Mouse (Mus musculus) G1E-ER4 (cell line): Measurements from ENCODE around the gene Supt5. TPM values are rescaled to one million over a fixed set of nuclear protein-coding genes. Genes with fewer than 3 reads are reported as not detected.

Experiments
- GATA1 ChIP-seq: IDR thresholded peaks from one replicate; pipeline ENCODE4 v1.8.0; 2012; ENCODE audit warnings: low read length, inconsistent platforms
- polyA plus RNA-seq: library from polyadenylated mRNA; stranded (reverse); fragments of >175 nt; gene quantifications from 2 replicates; pipeline ENCODE4 v1.2.3, GENCODE M21; 2012

Supt5 gene
- polyA plus RNA-seq, 1 experiment, result 164 TPM

- TF ChIP-seq GATA1, result no peak
Measured at GRCm38 (mm10) chr7:28377190-28378065, 38.9 kb upstream of the Supt5 start.

- TF ChIP-seq GATA1, result no peak
Measured at GRCm38 (mm10) chr7:28376011-28376771, 37.6 kb upstream of the Supt5 start.

- TF ChIP-seq GATA1, result no peak
Measured at GRCm38 (mm10) chr7:28375176-28375921, 36.8 kb upstream of the Supt5 start.

- TF ChIP-seq GATA1, result no peak
Measured at GRCm38 (mm10) chr7:28374647-28375046, 36.1 kb upstream of the Supt5 start.

- no peak for TF ChIP-seq GATA1
Measured at GRCm38 (mm10) chr7:28373891-28374495, 35.4 kb upstream of the Supt5 start.

- peak; percentile 10 for TF ChIP-seq GATA1
Measured at GRCm38 (mm10) chr7:28373131-28373581, 34.6 kb upstream of the Supt5 start.

GRCm38 (mm10) chr7:28372251-28373108 lies 33.9 kb upstream of the Supt5 start, which contains the start of gene Plekhg2:
Plekhg2 (minus strand) TSS chr7:28372599.
- no peak for TF ChIP-seq GATA1

- TF ChIP-seq GATA1, result no peak
Measured at GRCm38 (mm10) chr7:28371514-28371989, 33.0 kb upstream of the Supt5 start.

- no peak for TF ChIP-seq GATA1
Measured at GRCm38 (mm10) chr7:28370977-28371513, 32.5 kb upstream of the Supt5 start.

- no peak for TF ChIP-seq GATA1
Measured at GRCm38 (mm10) chr7:28370051-28370450, 31.5 kb upstream of the Supt5 start.

- TF ChIP-seq GATA1, result no peak
Measured at GRCm38 (mm10) chr7:28368276-28368920, 29.9 kb upstream of the Supt5 start.

GRCm38 (mm10) chr7:28367663-28368275 lies 29.2 kb upstream of the Supt5 start:
- no peak for TF ChIP-seq GATA1
